ENCODE assay signal across 30 mouse cellular contexts in the genomic region with DNA sequence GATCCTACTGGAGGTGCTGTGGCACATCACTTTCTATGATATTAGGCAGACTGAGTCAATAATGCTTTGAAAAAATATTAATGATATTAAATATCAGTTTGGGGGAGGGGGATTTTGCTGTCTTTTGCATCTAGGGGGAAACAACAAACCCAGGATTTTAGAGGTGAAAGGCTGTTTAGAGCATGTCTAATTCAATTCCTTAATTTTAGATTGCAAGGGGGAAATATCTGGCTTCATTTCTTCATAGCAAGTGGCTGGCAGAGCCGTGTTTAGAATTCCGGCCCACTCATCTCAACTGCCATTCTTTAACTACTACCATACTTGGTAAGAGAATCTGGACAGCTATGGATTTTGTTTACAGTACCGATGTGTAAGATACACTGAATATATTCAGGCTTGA. TPM values are rescaled to one million over a fixed set of nuclear protein-coding genes. Genes with fewer than 3 reads are reported as not detected.
"Had no signal": no experiment of that assay in that cellular context is flagged by ENCODE, and none has a peak within 500 bp of the region (broad histone marks: within the 10 kb centered on the region; RNA-seq: fewer than 3 reads in every experiment).

Dnah12 (plus strand) TSS at position 301 of the 400 bp plus-strand sequence.

- H3K36me3 ChIP-seq: embryonic facial prominence, embryonic 10.5 days; embryonic facial prominence, embryonic 12.5 days; embryonic facial prominence, embryonic 13.5 days; embryonic facial prominence, embryonic 15.5 days; forebrain, embryonic 10.5 days; forebrain, embryonic 12.5 days; forebrain, embryonic 15.5 days had no signal

- H3K27ac ChIP-seq: embryonic facial prominence, embryonic 10.5 days; embryonic facial prominence, embryonic 12.5 days; embryonic facial prominence, embryonic 13.5 days; embryonic facial prominence, embryonic 15.5 days; forebrain, embryonic 10.5 days; forebrain, embryonic 12.5 days; forebrain, embryonic 13.5 days; forebrain, embryonic 15.5 days; gastrocnemius, adult 2 months; heart, adult 2 months had no signal

- H3K27me3 ChIP-seq: embryonic facial prominence, embryonic 12.5 days; embryonic facial prominence, embryonic 13.5 days; embryonic facial prominence, embryonic 15.5 days; forebrain, embryonic 12.5 days; forebrain, embryonic 13.5 days; forebrain, embryonic 15.5 days had no signal

- H3K4me3 ChIP-seq: embryonic facial prominence, embryonic 10.5 days; embryonic facial prominence, embryonic 12.5 days; embryonic facial prominence, embryonic 13.5 days; embryonic facial prominence, embryonic 15.5 days; erythroblast, embryonic 14.5 days; forebrain, embryonic 10.5 days; forebrain, embryonic 12.5 days; forebrain, embryonic 13.5 days; forebrain, embryonic 15.5 days; gastrocnemius, adult 2 months; heart, adult 2 months had no signal

- ATAC-seq: forebrain, embryonic 13.5 days; forebrain, embryonic 14.5 days; forebrain, embryonic 15.5 days; forebrain, embryonic 16.5 days; forebrain, postnatal 0 days had no signal

- DNase-seq: cerebellum, adult 2 months; cerebellum, adult 8-10 months; cerebellum, adult 9-10 months; cerebellum, adult 9-11 months; cerebellum, postnatal 10 days; cerebellum, postnatal 14 days; cerebellum, postnatal 25 days; cerebellum, postnatal 36 days; forebrain, postnatal 0 days; gastrocnemius, adult 2 months; gastrocnemius, postnatal 10 days; gastrocnemius, postnatal 14 days; gastrocnemius, postnatal 25 days; gastrocnemius, postnatal 36 days; heart, adult 11 months; heart, adult 18-20 months; heart, adult 2 months had no signal

- H3K4me1 ChIP-seq: embryonic facial prominence, embryonic 10.5 days; embryonic facial prominence, embryonic 12.5 days; embryonic facial prominence, embryonic 13.5 days; embryonic facial prominence, embryonic 15.5 days; forebrain, embryonic 10.5 days; forebrain, embryonic 12.5 days; forebrain, embryonic 13.5 days; forebrain, embryonic 15.5 days had no signal

RNA-seq across cellular contexts. Expression of gene Dnah12, which starts in this region (rescaled TPM):
- total RNA-seq: gastrocnemius, adult 2 months; gastrocnemius, adult 8-10 months; gastrocnemius, postnatal 10 days; gastrocnemius, postnatal 14 days; gastrocnemius, postnatal 25 days; gastrocnemius, postnatal 36 days had no signal
- polyA plus RNA-seq: embryonic facial prominence, embryonic 10.5 days; embryonic facial prominence, embryonic 11.5 days; embryonic facial prominence, embryonic 12.5 days; erythroblast, embryonic 14.5 days; forebrain, embryonic 10.5 days; forebrain, embryonic 12.5 days had no signal
